Mouse (Mus musculus): ENCODE data around the gene Cdkn2c.

DNA sequence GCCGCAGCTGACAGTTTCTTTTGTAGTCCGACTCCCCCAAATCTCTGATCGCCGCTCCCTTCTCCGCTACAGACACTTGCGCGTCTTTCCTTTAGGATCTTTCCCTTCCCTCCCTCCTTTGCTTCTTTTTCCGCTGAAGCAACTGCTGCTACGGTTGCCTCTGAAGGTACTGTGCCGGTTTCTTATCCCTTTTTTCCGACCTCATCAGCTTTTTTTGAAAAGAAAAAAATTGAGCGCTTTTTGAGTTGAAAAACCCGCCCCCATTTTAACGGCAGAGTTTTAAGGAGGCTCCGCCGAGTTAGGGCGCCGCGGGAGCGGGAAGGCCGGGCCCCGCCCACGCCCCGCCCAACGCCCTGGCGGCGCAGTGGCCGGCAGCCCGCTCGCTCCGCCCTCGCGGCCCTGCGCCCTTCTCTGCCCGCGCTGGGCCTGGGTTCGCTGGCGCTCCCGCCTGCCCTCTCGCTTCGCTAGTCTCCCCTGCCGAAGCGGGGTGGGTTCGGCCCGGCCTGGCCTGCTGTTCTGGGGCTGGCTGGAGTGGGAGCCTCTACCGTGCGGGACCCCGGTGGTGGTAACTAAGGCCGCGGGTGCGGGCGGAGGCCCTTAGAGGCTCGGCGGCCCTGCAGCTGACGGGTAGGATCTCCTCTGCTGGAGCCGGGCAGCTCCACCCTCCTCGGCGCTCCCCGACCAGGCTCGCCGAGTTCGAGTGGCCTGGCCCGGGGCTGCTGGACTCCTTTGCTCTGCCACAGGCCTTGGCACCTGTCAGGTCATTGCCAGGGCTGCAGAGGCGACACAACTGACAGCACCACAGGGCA is at the start of gene Cdkn2c:
- TF ChIP-seq GATA1 (IDR thresholded peaks at IDR 0.05; ENCODE audit: borderline replicate concordance, low read length), result no peak
- no peak for TF ChIP-seq FLI1 (IDR thresholded peaks at IDR 0.05; ENCODE audit: low read length)

Measured in megakaryocyte, embryonic 14.5 days (primary cell).